Comparison of ENCODE assay signal across 30 mouse cellular contexts in the genomic region with DNA sequence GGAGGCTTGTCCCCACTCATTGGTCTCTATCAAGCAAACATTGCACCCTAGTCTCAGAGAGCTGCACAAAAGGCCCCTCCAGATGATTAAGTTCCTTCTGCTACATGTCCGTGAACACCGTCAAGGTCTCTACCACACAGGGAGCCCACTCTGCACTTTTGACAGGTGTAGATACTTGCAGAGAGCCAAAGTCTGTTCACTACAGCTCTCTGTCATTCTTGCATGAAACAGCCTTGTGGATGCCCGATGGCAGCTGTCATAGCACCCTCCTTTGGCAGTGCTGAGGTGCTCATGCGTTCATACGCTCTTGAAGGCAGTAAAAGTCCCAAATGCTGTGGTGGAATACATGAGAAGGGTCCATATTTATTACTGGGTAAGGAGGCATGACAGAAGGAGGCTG. TPM values are rescaled to one million over a fixed set of nuclear protein-coding genes. Genes with fewer than 3 reads are reported as not detected.
DNase-seq lines count a peak whose midpoint lies in the region; ATAC-seq and TF ChIP-seq lines count a peak whose summit lies in the region.
"Had no signal": no experiment of that assay in that cellular context is flagged by ENCODE, and none has a peak within 500 bp of the region (broad histone marks: within the 10 kb centered on the region; RNA-seq: fewer than 3 reads in every experiment).

No protein-coding gene starts in this region.

- H3K9me3 ChIP-seq in hindbrain, embryonic 16.5 days (ENCODE audit: control insufficient read depth, low read length) = no peaks in the 10 kb centered on the region
- H3K9me3 ChIP-seq: forebrain, embryonic 10.5 days; forebrain, embryonic 13.5 days; G1E; heart, embryonic 12.5 days; heart, embryonic 15.5 days; hindbrain, embryonic 10.5 days; hindbrain, embryonic 13.5 days had no signal

- peaks cover 2% of the 10 kb centered on the region for H3K36me3 ChIP-seq in thymus, adult 2 months (ENCODE audit: control insufficient read depth, insufficient read depth, low read length)
- H3K36me3 ChIP-seq in kidney, adult 2 months (ENCODE audit: control insufficient read depth, insufficient read depth, low read length) = no peaks in the 10 kb centered on the region
- no peaks in the 10 kb centered on the region for H3K36me3 ChIP-seq in hindbrain, embryonic 16.5 days (ENCODE audit: control insufficient read depth, insufficient read depth, low read length)
- H3K36me3 ChIP-seq: forebrain, embryonic 10.5 days; G1E; heart, embryonic 12.5 days; heart, embryonic 15.5 days; hindbrain, embryonic 10.5 days; hindbrain, embryonic 13.5 days had no signal

- WGBS in thymus, adult 2 months = 7% methylated on average over 5 of the region's 5 CpGs
- WGBS in kidney, adult 2 months = 80% methylated on average over 5 of the region's 5 CpGs
- 92% methylated on average over 5 of the region's 5 CpGs for WGBS in hindbrain, embryonic 16.5 days

- H3K4me1 ChIP-seq in thymus, adult 2 months (replicated peaks; ENCODE audit: control insufficient read depth, insufficient read depth, low read length) = peaks cover 39% of the 10 kb centered on the region
- H3K4me1 ChIP-seq in kidney, adult 2 months (ENCODE audit: control insufficient read depth, insufficient read depth, low read length) = no peaks in the 10 kb centered on the region
- no peaks in the 10 kb centered on the region for H3K4me1 ChIP-seq in hindbrain, embryonic 16.5 days (ENCODE audit: control insufficient read depth, insufficient read depth, low read depth, low read length)
- H3K4me1 ChIP-seq: heart, embryonic 15.5 days; hindbrain, embryonic 13.5 days had no signal

- no peak for TF ChIP-seq CTCF in thymus, adult 2 months (IDR thresholded peaks at IDR 0.05; ENCODE audit: borderline replicate concordance, control insufficient read depth, extremely low read depth, insufficient read depth, low read length, poor library complexity)
- TF ChIP-seq CTCF in kidney, adult 2 months (conservative IDR thresholded peaks at IDR 0.05; ENCODE audit: insufficient read depth, insufficient read length, low read depth, low read length) = no peak

- no peaks in the 10 kb centered on the region for H3K27me3 ChIP-seq in thymus, adult 2 months (ENCODE audit: control insufficient read depth, insufficient read depth, low read length)
- no peaks in the 10 kb centered on the region for H3K27me3 ChIP-seq in kidney, adult 2 months (replicated peaks; ENCODE audit: control insufficient read depth, insufficient read depth, low read length)
- no peaks in the 10 kb centered on the region; the same call in 1 of the 2 replicates for H3K27me3 ChIP-seq in hindbrain, embryonic 16.5 days (replicated peaks; ENCODE audit: control insufficient read depth, insufficient read depth, low read length)
- H3K27me3 ChIP-seq: CH12.LX; forebrain, embryonic 13.5 days; heart, embryonic 15.5 days; hindbrain, embryonic 13.5 days had no signal

- peak overlapping the region; percentile 17 for H3K4me3 ChIP-seq in thymus, adult 2 months (ENCODE audit: control insufficient read depth, insufficient read depth, low read length)
- H3K4me3 ChIP-seq in kidney, adult 2 months (ENCODE audit: insufficient read depth, low read depth, low read length) = no peak overlapping the region
- H3K4me3 ChIP-seq in hindbrain, embryonic 16.5 days (ENCODE audit: low read length) = no peak overlapping the region
- H3K4me3 ChIP-seq: forebrain, embryonic 10.5 days; forebrain, embryonic 13.5 days; heart, embryonic 12.5 days; heart, embryonic 15.5 days; hindbrain, embryonic 10.5 days; hindbrain, embryonic 13.5 days had no signal

- H3K9ac ChIP-seq in hindbrain, embryonic 16.5 days (ENCODE audit: low read depth, low read length) = no peak overlapping the region
- H3K9ac ChIP-seq: forebrain, embryonic 13.5 days; heart, embryonic 12.5 days; heart, embryonic 15.5 days; hindbrain, embryonic 13.5 days had no signal

- peak overlapping the region; percentile 98 for H3K27ac ChIP-seq in thymus, adult 2 months (ENCODE audit: control insufficient read depth, insufficient read depth, low read length)
- no peak overlapping the region for H3K27ac ChIP-seq in kidney, adult 2 months (ENCODE audit: insufficient read depth, low read depth, low read length)
- H3K27ac ChIP-seq in hindbrain, embryonic 16.5 days (ENCODE audit: low read depth, low read length) = no peak overlapping the region
- H3K27ac ChIP-seq: forebrain, embryonic 10.5 days; forebrain, embryonic 13.5 days; heart, embryonic 15.5 days; hindbrain, embryonic 10.5 days; hindbrain, embryonic 13.5 days; hindbrain, postnatal 0 days had no signal

- DNase-seq in naive thymus-derived CD4-positive, alpha-beta T cell, adult 2 months (ENCODE audit: low read depth) = peak; percentile 45
- DNase-seq in thymus, adult 2 months = no peak
- peak; percentile 73 for DNase-seq in thymus, postnatal 14 days
- no peak for DNase-seq in kidney, adult 2 months
- DNase-seq in lung, postnatal 10 days = no peak
- DNase-seq: adrenal gland, postnatal 10 days; adrenal gland, postnatal 36 days; B cell, adult 2 months; cerebellum, adult 18-20 months; cerebellum, adult 9-10 months; cerebellum, postnatal 14 days; gastrocnemius, postnatal 25 days; heart, adult 18-20 months; heart, postnatal 10 days; heart, postnatal 36 days had no signal

- H3K4me2 ChIP-seq in hindbrain, embryonic 16.5 days (ENCODE audit: low read length) = no peak overlapping the region
- H3K4me2 ChIP-seq: forebrain, embryonic 13.5 days; heart, embryonic 12.5 days; heart, embryonic 15.5 days; hindbrain, embryonic 13.5 days had no signal

- ATAC-seq in hindbrain, embryonic 16.5 days = no peak
- ATAC-seq: forebrain, embryonic 13.5 days; forebrain, embryonic 16.5 days; hindbrain, postnatal 0 days; Patski had no signal

- TF ChIP-seq POLR2A in thymus, adult 2 months (IDR thresholded peaks at IDR 0.05; ENCODE audit: control insufficient read depth, extremely low read depth, insufficient read depth, low read length, poor library complexity) = no peak
- TF ChIP-seq POLR2A in kidney, adult 2 months (IDR thresholded peaks at IDR 0.05; ENCODE audit: low read depth, low read length) = no peak

RNA-seq across cellular contexts. Expression of a gene that starts 2.1 kb away (rescaled TPM):
- polyA plus RNA-seq in thymus, adult 2 months (2012; rRNA removed) = 401 and 406 TPM in 2 replicates
- 0.08 TPM in 1 of 2 replicates, not detected in the other for polyA plus RNA-seq in kidney, adult 2 months (2012; rRNA removed)
- polyA plus RNA-seq in hindbrain, embryonic 16.5 days (2015; fragmentation: Nextera tagmentation; extraction: Ambion mirVana) = 0.10 TPM in 1 of 2 replicates, not detected in the other
- polyA plus RNA-seq: embryonic facial prominence, embryonic 11.5 days; embryonic facial prominence, embryonic 14.5 days; forebrain, embryonic 10.5 days; forebrain, embryonic 16.5 days; G1E; heart, embryonic 12.5 days; hindbrain, embryonic 10.5 days; hindbrain, embryonic 13.5 days had no signal

RNA-seq across cellular contexts. Expression of a gene that starts 32.7 kb away (rescaled TPM):
- 8.5 and 10.9 TPM in 2 replicates for polyA plus RNA-seq in thymus, adult 2 months (2012; rRNA removed)
- polyA plus RNA-seq in kidney, adult 2 months (2012; rRNA removed) = 13.1 and 16.5 TPM in 2 replicates
- 0.96 and 0.97 TPM in 2 replicates for polyA plus RNA-seq in hindbrain, embryonic 16.5 days (2015; fragmentation: Nextera tagmentation; extraction: Ambion mirVana)

RNA-seq across cellular contexts. Expression of a gene that starts 49.9 kb away (rescaled TPM):
- 0.13 TPM in 1 of 2 replicates, not detected in the other for polyA plus RNA-seq in thymus, adult 2 months (2012; rRNA removed)
- polyA plus RNA-seq in kidney, adult 2 months (2012; rRNA removed) = not detected in 2 replicates
- polyA plus RNA-seq in hindbrain, embryonic 16.5 days (2015; fragmentation: Nextera tagmentation; extraction: Ambion mirVana) = not detected in 2 replicates
- polyA plus RNA-seq: embryonic facial prominence, embryonic 11.5 days; embryonic facial prominence, embryonic 14.5 days; forebrain, embryonic 10.5 days; forebrain, embryonic 13.5 days; forebrain, embryonic 16.5 days; G1E; gonadal fat pad, adult 2 months; heart, embryonic 15.5 days; hindbrain, embryonic 10.5 days; hindbrain, embryonic 13.5 days; hindbrain, postnatal 0 days; Patski had no signal

Comparison
In these comparisons a context has a peak if more than half of its experiments do, and no peak if none do; other contexts are left out.
1. DNase-seq: peak in naive thymus-derived CD4-positive, alpha-beta T cell, adult 2 months (single experiment) and thymus, postnatal 14 days (single experiment); none in thymus, adult 2 months (single experiment), kidney, adult 2 months (single experiment) and lung, postnatal 10 days (single experiment).
2. RNA of a gene that starts 2.1 kb away (polyA plus RNA-seq): 401 to 406 TPM in thymus, adult 2 months; 0.10 TPM in hindbrain, embryonic 16.5 days and 0.08 TPM in kidney, adult 2 months; every median in the first group is over 100 times any median in the second.